Mouse (Mus musculus) NIH3T3 (cell line): ENCODE results near the gene Peak1.
A peak's percentile ranks its signal among the peaks of the same experiment; 100 is the strongest.
"Not testable (repeated sequence)": the region's sequence is repeated elsewhere in the genome, so short reads cannot be mapped to it uniquely, and the experiment has no call there.

ENCODE experiments used
- DNase-seq: peaks from one replicate; pipeline ENCODE4 v3.0.0-alpha.2; 2012; ENCODE audit warnings: low read depth

Gene Peak1

DNA sequence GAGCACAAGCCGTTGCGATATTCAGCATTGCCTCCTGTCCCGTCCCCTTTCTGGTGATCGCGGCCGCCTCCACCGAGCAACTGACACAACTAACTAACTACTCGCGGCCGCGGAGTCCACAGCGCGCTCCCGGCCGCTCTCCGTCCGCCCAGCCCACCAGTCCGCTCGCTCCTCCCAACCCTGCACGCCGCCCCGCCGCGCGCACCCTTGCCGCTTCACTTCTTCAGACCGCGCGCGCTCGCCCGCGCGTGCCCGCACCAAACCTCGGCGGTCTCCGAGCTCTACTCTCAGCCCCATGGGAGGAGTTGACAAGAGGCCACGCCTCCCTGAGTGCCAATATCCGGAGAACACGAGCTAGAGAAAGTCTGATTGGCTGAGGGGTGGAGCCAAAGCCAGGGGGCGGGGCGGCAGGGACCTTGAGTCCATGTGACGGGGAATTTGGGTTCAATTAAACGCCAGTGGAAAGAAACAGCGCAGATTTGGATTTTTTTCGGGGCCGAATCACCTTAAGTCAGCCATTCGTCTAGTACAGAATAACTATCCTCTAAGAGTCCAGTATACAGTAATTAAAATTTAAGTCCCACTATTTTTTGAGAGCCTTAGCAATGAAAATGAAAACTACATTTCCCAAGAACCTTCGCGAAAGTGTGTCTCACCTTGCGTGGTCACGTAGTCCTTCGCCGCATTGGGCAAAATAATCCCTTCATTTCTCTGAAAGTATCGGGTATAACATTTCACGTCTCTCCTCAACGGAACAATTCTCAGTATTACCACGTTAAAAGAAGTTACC lies at the start of gene Peak1, which contains the start of gene Hmg20a:
Gene Peak1 (minus strand): TSS at position 120 of the 790 bp plus-strand sequence.
Gene Hmg20a (plus strand): TSS at position 662 of the 790 bp plus-strand sequence.
- DNase-seq, result peak; percentile 100

DNA sequence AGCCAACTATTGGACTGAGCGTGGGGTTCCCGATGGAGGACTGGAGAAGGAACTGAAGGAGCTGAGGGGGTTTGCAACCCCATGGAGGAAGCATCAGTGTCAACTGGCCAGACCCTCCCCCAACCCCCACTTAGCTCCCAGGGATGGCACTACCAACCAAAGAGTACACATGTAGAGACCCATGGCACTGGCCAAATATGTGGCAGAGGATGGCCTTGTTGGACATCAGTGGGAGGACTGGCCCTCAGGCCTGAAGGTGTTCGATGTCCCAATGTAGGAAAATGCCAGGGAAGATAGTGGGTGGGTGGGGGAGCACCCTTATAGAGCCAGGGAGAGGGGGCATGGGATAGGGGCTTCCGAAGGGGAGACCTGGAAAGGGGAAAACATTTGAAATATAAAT lies 48.4 kb upstream of the Peak1 start:
- DNase-seq, result no peak

DNA sequence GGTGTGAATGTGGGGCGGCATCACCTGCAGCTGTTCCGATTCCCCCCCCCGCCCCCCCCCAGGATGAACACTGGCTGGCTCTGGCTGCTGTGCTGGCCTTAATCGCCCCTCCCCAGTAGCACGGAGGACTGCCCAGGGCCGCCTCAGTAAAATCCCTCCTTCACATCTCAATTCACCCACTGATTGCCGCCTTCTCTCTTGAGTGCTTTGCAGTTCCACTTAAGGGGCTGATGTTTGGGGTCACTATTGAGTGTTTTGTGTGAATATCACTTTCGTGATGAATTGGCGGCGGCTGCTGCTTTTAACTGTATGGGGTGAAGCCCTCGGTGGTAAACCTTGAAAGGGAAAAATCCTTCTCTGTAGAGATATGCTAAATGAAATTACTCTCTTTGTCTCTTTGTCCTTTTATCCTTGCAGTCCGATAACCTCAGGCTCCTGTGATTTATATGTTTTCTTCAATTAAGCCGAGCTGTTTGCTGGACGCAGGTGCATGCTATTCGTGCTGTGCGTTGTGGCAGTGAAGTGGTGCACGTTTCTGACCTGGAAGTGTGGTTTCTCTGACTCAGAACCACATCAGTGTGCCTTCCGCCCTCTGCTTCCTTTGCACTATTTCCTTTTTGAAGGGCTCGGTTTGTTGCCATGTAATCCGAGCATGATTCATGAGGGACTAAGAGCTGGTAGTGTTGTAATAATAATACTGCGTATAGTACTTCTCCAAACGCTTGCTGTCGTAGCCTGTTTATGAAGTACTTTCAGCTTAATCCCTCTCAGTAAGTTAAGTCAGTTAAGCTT lies 47.2 kb upstream of the Peak1 start:
- DNase-seq, result peak; percentile 81

DNA sequence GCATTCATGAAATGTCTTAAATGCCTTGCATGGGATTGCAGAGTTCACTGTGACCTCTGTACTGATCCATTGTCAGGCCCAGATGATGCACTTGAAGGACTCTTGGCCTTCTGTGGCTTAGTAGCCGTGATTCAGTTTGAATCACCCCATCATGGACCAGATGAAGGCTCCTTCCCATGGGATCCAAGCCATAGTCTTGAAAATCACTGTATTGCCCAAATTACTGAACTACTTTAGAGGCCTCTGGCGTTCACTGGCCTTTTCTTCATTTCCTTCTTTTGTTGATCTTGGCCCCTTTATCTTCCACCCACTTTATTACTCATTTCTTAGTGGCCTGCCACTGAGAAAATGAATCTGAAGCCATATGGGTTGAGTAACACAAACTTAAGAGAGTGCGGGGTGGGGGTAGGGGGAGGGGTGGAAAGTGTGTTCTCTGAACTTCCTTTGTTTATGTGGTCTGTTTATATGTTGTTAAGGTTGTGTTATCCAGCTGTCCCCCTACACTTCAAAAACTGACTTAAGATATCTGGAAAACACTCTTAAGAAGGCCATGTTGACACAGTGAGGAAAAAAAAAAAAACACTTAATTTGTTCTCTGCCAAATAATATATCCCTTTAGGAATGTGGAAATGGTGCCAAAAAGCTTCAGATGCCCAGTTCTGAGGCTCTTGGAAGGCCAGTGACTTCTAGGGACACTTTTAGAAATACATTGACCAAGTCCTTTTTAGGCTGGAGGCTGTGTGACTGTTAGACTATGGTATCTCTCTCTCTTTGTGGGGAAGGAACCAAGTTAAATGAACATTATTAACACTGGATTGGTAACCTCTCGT lies 46.0 kb upstream of the Peak1 start:
- peak; percentile 83 for DNase-seq

DNA sequence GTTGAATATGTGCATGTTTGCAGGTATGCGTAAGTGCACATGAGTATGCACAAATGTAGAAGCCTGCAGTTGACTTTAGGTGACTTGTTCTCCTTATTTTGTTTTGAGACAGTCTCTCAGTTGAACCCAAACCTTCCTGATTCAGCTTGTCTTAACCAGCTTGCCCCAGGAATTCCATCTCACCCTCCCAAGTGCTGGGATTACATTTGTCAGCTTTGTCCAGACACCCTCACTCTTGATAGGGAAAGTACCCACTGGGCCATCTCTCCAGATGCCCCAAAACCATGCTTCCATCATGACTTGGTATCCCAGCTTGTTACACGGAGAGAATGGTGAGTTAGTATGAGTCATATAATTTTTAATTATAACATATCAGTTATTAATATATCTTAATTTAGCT lies 45.2 kb upstream of the Peak1 start:
- DNase-seq, result peak; percentile 10

DNA sequence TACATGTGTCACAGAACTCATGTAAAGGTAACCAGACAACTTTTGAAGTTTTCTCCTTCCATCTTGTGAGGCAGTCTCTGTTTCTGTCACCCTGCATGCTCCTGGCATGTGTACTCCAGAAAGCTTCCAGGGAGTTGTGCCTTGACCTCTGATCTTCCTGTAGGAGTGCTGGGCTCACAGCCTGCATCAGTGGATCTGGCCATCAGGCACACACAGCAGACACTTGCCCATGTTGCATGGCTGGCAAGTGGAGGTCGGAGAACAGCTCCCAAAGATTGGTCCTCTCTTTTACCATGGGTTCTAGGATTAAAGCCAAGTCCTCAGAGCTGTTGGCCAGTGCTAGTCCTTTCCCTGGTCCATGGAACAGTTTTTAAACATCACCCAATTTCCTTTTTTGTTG lies 44.7 kb upstream of the Peak1 start:
- DNase-seq, result no peak

DNA sequence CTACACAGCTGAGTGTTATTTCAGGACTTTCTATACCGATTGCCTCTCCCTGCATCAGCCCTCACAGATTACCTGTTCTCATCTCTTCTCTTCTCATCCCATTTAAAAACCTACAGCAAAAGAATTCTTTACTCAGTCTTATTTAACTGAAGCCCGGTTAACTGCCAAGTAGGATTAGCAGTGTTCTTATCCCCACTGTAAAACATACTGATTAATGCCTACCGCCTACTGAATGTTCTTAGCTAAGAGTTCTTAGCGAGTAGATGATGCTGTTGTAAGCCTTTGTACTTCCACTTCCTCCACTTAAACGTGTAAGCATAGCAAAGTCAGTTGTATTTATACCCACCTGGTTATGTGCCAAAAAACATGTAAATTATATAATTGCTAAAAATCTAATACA lies 43.1 kb upstream of the Peak1 start:
- DNase-seq, result no peak

DNA sequence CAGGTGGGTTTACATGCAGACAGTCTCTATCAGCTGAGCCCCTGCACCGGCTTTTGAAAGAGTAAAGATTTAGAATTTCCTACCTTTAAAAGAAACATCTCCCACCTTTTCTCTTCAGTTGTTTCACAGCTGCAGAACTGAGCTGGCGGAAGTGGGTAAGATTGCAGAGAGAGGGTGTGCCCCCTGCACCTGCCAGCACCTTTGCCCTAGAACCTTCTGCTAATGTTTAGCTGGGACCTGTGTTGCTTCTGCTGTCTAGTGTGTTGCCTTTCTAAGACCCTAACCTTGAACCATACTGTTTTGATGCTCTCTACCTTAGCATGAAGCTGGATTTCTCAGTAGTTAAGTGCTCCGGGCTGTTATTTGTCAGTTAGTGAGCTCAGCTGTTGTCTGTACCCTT lies 38.6 kb upstream of the Peak1 start:
- no peak for DNase-seq

DNA sequence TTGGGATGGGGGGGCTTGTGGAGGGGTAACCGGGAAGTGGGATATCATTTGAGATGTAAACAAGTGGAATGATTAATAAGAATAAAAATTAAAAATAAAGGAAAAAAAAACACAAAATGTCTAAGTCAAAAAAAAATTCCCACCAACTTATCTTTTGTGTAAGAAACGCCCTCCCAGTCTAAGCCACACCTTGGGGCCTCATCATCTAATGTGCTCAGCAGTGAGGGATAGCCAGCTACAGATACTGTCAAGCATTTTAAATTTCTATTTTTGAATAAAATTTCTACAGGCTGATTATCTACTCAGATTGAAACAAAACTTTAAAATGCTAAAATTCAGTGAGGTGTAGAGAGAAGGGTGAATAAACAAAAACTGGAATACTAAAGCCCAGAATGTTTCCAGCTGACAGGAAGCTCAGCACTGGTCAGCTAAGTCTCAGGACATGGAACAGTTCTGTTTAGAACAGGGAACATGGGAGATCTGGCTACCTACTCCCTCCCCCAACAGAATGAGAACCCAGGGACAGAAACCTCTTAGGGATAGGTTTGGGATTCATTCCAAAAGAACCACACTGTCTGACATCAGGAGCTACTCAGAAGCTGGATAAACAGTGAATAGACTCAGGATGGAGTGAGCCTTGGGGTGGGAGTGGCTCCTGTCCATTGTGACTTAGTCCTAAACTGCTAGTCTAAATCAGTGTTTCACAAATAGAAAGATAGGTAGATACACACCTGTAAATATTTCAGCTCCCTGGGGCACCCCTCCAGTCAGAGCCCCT lies 35.4 kb upstream of the Peak1 start:
- DNase-seq, result peak; percentile 10

DNA sequence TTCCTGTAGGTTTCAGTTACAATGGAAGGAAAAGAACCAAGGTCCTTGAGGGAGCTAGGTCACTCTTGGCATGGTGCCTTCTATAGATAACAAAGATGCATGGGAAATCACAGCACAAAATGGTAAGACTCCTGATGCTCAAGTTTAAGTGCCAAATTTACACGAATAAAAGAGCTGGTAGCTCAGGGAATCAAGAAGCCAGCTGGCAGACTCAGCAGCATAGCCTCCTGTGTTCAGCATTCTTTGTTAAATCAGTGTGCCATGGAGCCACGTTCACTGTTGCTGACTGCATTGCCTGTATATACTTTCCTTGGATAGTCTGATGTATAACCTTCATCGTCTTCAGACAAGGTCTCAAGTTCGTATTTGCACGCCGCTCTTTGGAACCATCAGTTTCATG lies 33.7 kb upstream of the Peak1 start:
- no peak for DNase-seq

DNA sequence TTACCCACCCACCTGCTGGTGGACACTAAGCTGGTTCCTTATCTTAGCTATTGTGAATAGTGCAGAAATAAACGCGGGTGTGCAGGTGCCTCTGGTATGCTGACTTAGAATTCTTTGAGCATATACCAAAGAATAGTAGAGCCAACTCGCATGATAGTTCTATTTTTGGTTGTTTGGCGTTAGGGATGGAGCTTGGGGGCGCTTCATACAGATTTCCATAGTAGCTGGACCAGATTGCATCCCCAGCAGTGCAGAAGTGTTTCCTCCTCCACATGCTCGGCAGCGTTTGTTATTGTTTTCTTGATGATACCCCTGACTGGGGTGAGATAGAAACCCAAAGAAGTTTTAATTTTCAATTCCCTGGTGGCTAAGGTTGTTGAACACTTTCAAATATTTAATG lies 21.8 kb upstream of the Peak1 start:
- DNase-seq, result no peak

DNA sequence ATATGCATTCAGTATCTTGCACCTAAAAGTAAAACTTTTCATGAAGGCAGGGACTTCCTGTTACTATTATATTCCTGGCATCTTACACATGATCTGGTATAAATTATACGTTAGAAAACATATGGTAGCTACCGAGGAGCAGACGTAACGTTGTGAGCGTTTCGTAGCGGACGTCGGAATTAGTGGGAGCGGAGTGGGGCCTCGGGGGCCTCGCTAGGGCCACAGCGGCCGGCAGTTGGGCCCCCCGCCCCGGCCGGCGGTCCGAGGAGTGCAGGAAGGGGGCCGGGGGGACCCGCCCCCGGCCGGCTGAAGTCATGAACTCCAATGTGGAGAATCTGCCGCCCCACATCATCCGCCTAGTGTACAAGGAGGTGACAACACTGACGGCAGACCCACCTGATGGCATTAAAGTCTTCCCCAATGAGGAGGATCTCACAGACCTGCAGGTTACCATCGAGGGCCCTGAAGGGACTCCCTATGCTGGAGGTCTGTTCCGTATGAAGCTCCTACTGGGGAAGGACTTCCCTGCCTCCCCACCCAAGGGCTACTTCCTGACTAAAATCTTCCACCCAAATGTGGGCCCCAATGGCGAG lies 19.5 kb upstream of the Peak1 start:
- DNase-seq, result not testable (repeated sequence)

DNA sequence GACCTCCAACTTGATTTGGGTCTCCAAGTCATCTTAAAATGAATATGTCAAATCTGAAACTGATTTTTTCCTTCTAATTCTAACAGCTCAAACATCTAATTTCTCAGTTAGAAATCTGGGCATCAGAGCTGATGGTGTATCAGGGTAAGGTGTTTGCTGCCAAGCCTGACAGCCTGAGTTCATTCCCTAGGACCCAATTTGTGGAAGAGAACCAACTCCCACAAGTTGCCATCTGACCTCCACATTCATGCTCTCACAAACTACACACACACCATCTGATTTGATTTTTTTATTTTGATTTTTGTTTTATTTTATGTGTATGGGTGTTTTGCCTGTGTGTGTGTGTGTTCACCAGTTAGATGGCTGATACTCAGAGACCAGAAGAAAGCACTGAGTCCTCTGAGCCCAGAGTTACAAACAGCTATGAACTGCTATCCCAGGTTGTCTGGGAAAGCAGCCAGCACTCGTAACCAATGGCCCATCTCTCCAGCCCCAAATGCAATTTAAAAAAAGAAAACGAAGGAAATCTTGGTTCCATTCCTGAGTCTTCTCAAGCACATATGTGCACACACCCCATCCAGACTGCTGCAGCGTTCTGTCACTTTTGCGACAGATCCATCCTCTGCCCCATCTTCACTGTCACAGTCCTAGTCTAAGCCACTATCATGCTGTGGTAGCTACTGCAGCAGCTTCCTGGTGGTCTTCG lies 18.1 kb upstream of the Peak1 start:
- no peak for DNase-seq

DNA sequence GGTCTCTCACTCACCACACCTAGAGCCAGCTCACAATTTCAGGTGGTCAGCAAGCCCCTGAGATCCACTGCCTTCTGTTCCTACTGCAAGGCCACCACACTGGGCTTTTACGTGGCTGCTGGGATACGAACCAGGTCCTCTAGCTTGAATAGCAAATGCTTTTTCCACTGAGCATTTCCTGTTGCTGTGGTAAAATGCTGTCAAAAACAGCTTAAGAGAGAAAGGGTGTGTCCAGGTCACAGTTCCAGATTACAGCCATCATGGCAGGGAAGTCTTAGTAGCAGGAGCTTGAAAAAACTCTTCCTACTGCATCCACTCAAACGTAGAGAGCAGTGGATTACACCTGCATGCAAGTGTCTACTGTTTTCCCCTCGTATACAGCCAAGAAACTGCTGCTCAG lies 7.0 kb upstream of the Peak1 start:
- no peak for DNase-seq

DNA sequence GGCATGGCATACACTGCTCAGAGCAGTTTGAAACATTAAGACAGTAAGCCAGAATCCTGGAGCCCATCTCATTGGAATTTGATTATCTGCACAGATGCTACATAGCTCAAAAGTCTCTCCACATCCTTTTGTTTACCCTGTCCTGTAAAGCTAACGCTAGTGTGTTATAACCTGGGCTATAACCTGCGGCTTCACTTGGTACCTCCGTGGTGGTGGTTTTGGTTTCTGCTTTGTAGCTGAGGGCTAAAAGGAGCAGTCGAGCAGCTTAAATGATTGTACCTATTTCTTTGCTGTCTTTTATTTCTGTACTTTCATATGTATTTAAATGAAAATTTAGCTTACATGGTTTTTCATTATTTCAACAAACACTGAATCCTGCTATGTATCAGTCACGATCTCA lies 4.1 kb upstream of the Peak1 start:
- DNase-seq, result no peak

DNA sequence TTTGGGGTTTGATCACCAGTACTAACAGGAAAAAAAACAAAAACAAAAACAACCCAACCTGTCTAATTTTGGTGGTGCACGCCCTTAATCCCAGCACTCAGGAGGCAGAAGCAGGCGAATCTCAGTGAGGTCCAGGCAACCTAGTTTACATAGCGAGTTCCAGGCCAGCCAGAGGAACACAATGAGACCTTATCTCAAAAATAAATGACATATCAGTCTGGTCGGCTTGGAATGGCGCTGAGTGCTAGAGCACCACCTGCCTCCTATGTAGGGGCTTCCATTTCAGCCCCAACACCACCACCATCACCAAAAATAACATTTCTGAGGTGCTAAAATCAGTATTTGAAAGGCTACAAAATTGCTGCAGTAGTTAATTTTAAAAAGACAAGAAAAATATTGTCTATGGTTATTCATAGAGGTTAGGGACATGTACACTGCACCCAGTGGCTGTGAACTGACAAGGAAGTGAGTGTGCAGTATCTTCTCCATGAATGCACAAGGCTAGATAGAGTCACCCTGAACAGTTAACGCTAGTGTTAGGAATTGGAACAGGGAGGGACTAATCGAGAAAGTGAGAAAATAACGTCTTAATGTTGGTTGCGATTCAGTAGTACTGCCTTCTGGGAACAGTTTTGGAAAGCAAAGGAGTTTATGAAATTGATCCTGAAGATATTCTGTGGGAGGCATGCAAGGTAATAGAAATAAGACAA lies 3.2 kb upstream of the Peak1 start:
- no peak for DNase-seq

DNA sequence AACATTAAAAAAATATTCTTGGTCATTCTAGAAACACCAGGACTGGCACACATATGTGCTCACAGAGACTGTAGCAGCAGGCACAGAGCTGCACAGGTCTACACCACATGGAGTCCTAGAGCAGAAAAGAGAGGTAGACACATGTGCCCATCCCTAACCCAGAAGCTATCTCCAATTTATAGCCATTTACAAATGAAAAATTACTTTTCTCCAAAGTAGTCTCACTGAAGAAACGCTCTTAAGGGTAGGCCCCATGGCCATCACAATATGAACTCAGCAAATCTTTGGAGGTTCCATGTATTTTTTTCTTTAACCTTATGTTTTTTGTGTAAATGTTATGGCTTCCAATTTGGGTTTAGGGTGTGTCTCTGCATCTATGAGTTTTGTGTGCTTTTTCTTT lies 2.4 kb upstream of the Peak1 start:
- DNase-seq, result no peak

DNA sequence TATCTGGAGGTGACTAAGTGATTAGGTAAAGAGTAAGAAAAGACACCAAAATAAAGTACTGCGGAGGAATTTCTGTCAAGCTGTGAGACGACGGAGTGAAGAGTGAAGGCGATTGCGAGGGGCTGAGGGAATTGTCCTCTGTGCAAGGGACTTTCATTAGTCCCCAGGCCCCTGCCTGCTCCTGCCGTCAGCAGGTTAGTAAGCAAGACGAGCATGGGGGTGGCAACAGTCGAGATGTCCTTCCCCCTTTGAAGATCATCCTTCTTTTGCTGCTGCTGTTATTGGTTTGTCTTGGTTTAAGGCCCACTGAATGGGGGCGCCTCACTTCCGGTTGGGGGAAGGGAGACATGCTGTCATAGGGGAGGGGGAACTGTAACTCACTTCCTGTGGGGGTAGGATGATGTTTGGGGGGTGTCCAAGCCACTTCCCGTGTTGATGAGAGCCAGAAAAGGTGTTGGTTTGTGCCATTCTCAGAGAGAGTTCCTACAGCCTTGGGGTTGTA lies 922 bp upstream of the Peak1 start:
- DNase-seq, result peak; percentile 85

DNA sequence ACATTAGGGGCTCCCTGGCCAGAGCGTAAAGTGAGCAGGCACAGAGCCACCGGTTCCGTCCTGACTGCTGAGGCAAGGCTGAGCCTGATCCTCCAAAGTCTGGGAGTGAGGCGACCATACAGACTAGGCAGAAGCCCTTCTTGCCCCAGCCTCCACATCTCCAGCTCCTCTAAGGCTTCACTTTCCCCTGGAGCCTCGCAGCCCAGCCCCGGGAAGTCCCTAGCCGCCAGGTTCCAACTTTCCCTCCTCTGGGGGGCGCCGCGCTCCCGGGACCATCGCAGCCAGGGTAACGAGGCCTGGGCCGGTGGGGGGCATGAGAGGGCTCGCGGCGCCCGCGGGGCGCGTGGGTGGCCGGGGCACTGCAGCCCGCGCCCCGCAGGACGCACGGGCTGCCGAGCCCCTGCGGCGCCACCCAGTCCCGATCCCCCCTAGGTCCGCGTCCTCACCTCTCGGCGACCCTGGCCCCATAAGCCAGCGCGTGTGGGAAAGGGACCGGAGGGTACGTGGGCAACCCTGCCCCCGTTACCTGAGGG lies 386 bp downstream of the Peak1 start:
- peak; percentile 88 for DNase-seq
